Mouse (Mus musculus) embryonic fibroblast, embryonic 13.5 days (primary cell): Measurements from ENCODE around the gene Tmem150c. TPM values are rescaled to one million over a fixed set of nuclear protein-coding genes. Genes with fewer than 3 reads are reported as not detected.
A peak's percentile ranks its signal among the peaks of the same experiment; 100 is the strongest.

Experiments used
- H3K27ac ChIP-seq: 2 replicates; pipeline ENCODE4 v1.5.1; 2012; ENCODE audit warnings: low read length, control low read depth, inconsistent platforms; ENCODE audit not compliant: insufficient read depth
- H3K4me1 ChIP-seq: 2 replicates; pipeline ENCODE4 v1.6.1; 2011; ENCODE audit warnings: low read length; ENCODE audit not compliant: control insufficient read depth, insufficient read depth
- H3K4me3 ChIP-seq: 2 replicates; pipeline ENCODE4 v1.5.1; 2011; ENCODE audit warnings: mild to moderate bottlenecking, control low read depth, low read length; ENCODE audit not compliant: insufficient read depth
- CTCF ChIP-seq: IDR thresholded peaks from 2 replicates; pipeline ENCODE4 v1.5.1; 2011; ENCODE audit warnings: mild to moderate bottlenecking, control low read depth, low read length, moderate library complexity, borderline replicate concordance; ENCODE audit not compliant: insufficient read depth
- POLR2A ChIP-seq: IDR thresholded peaks from 2 replicates; pipeline ENCODE4 v1.6.1; 2011; ENCODE audit warnings: low read depth, mild to moderate bottlenecking, control low read depth, low read length, moderate library complexity
- polyA plus RNA-seq: library from polyadenylated mRNA; stranded (reverse); fragments of >200 nt; gene quantifications from 2 replicates; pipeline ENCODE4 v1.2.4, GENCODE M21; 2011; ENCODE audit warnings: low read depth; ENCODE audit not compliant: missing spikeins, insufficient read length

Tmem150c gene
- polyA plus RNA-seq = not detected in 2 replicates

DNA sequence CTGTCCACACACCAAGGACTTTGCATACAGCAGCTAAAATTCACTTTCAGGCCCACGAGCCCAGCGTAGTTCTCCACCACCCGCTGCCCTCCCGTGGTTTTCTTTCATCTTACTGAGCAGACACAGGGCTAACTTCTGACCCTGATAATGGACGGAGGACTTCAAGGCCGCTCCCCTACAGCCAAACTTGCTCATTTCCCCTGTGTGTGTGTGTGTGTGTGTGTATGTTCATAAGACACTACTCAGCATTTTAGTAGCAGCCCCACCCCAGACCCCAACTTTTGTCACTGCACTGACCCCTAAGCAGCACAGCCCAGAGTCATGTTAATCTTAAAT lies at the start of gene Tmem150c:
Gene Tmem150c (minus strand): TSS at position 171 of the 336 bp plus-strand sequence.
- TF ChIP-seq CTCF (no peak), POLR2A (no peak)
- no peak within 1 kb of the TSS for H3K27ac ChIP-seq
- H3K4me3 ChIP-seq = peak within 1 kb of the TSS; percentile 33
- H3K4me1 ChIP-seq = no peaks in the 10 kb centered on the region

DNA sequence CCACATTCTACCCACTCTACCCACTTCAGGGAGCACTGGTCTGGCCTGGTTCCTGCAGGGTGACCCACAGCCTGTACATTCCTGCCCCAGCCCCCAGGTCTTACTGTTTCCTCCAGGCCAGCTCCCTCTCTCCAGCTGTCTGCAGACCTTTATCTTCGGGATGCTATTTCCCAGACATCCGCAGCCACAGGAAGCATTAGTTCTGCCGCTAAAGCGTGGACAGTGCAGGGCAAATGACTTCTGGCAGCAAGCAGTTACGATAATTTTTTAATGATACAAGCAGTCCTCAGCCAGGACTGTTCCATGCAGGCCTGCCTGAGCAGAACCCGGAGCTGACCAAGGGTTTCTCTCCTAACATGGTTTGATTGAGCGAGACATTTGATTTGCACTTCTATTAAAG lies 49.5 kb upstream of the Tmem150c start:
- no peak overlapping the region for H3K27ac ChIP-seq
- no peak overlapping the region for H3K4me3 ChIP-seq
- H3K4me1 ChIP-seq = no peaks in the 10 kb centered on the region
- no peak for TF ChIP-seq POLR2A

DNA sequence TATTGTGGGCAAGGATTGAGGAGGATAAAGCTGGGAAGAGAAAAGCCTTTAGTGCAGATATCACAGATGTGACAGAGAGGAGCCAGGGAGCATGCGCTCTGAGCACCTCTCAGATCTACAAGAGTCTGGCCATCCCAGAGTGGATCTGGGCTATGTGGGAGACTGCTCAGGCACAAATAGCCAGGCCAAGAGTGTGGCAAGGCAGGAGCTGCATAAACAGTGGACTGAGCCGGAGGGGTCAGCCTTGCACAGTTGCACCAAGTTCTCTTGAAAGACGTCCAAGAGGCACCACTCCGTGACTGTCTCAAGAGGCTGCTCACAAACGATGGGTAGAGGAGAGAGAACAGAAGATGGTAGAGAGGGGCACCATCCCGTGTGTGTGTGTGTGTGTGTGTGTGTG lies 47.1 kb upstream of the Tmem150c start:
- no peak overlapping the region for H3K4me3 ChIP-seq

GRCm38 (mm10) chr5:100205519-100206189 lies 46.0 kb upstream of the Tmem150c start:
- Histone ChIP-seq H3K27ac (no peak overlapping the region), H3K4me1 (no peaks in the 10 kb centered on the region), H3K4me3 (no peak overlapping the region)
- TF ChIP-seq POLR2A (no peak), CTCF (no peak)

More for the DNA sequence above, 47.1 kb upstream of the Tmem150c start:
- TF ChIP-seq CTCF (no peak), POLR2A (no peak)
- Histone ChIP-seq H3K27ac (no peak overlapping the region), H3K4me1 (no peaks in the 10 kb centered on the region)

GRCm38 (mm10) chr5:100200805-100201204 lies 41.2 kb upstream of the Tmem150c start:
- TF ChIP-seq POLR2A (no peak), CTCF (no peak)
- H3K4me3 ChIP-seq = no peak overlapping the region
- H3K27ac ChIP-seq = no peak overlapping the region
- H3K4me1 ChIP-seq = no peaks in the 10 kb centered on the region

DNA sequence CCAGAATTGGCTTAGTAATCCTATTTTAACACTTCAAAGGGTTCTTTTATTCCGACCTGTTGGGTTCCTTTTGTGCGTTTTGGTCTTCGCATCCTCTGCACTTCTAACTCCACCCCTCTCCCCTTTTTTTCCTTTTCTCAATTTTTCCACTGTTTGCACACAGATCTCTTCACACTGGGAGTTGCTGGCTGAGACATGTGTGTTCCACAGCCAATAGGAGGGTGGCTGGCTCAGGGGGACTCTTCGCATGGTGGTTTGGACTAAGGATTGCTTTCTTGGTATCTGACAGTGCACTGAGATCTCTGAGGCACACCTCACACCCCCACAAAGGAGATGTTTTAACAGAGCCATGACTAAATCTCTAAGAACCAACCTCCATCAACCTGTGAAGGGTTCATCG lies 40.7 kb upstream of the Tmem150c start:
- Histone ChIP-seq H3K4me1 (no peaks in the 10 kb centered on the region), H3K27ac (no peak overlapping the region), H3K4me3 (no peak overlapping the region)
- TF ChIP-seq CTCF (no peak), POLR2A (no peak)

GRCm38 (mm10) chr5:100199092-100199853 lies 39.7 kb upstream of the Tmem150c start:
- TF ChIP-seq POLR2A (no peak), CTCF (no peak)
- H3K4me3 ChIP-seq = no peak overlapping the region
- no peaks in the 10 kb centered on the region for H3K4me1 ChIP-seq
- H3K27ac ChIP-seq = no peak overlapping the region

- Histone ChIP-seq H3K27ac (no peak overlapping the region), H3K4me3 (no peak overlapping the region), H3K4me1 (no peaks in the 10 kb centered on the region)
- TF ChIP-seq CTCF = no peak
- TF ChIP-seq POLR2A = no peak
These were observed 37.9 kb upstream of the Tmem150c start for GRCm38 (mm10) chr5:100197476-100197875.

DNA sequence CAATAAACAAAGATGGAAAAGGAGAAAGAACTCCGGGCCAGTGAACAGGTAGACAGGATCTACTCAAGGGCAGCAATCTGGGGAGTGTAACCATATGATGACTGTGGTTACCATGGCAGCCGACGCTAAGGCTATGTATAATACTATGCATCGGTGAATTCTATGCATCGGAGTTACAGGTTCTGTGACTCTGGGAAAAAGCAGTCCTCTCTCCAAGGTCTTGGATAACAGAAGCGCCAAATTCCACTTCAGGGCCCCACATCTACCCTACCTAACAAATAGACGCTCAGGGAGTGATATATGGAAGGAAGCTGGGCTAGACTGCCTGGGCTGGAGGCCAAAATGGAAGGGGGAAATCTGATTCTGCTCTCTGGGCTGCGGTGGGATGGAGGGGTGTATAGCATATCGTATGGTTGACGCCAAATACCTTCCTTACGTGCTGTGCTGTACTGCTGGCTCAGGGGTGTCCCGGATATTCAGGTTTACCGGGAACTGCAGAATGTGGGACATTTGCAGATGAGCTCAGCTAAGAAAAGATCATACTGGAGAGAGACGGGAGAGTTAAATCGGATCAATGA lies 37.3 kb upstream of the Tmem150c start:
- H3K27ac ChIP-seq = no peak overlapping the region
- no peaks in the 10 kb centered on the region for H3K4me1 ChIP-seq
- TF ChIP-seq POLR2A = no peak
- TF ChIP-seq CTCF = no peak
- H3K4me3 ChIP-seq = no peak overlapping the region

- Histone ChIP-seq H3K27ac (no peak overlapping the region), H3K4me3 (no peak overlapping the region), H3K4me1 (no peaks in the 10 kb centered on the region)
- TF ChIP-seq CTCF = no peak
- TF ChIP-seq POLR2A = no peak
These were observed 36.8 kb upstream of the Tmem150c start for GRCm38 (mm10) chr5:100196397-100196796.
